In the genomic region with DNA sequence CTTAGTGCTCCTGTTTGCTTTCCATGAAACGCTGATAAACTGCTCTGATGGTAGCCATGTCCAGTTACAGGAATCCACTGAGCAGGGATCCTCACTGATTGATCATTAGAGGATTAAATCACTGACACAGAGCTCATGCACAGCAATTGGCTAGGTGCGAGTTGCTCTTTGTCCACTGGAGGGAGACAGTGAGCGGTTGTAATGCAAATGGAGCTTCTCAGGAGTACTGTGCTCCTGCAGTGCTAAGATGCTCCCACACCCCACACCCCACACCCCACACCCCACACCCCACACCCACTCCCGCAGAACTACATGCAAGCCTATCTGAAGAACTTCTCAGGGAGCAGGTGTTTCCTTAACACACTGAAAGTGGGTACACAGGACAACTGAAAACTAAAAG, we compare ENCODE assay signal across 8 mouse cellular contexts. TPM values are rescaled to one million over a fixed set of nuclear protein-coding genes. Genes with fewer than 3 reads are reported as not detected.
A peak's percentile ranks its signal among the peaks of the same experiment; 100 is the strongest.
DNase-seq lines count a peak whose midpoint lies in the region; ATAC-seq and TF ChIP-seq lines count a peak whose summit lies in the region.
"Not testable (repeated sequence)": the region's sequence is repeated elsewhere in the genome, so short reads cannot be mapped to it uniquely, and the experiment has no call there.

No protein-coding gene starts in this region.

- H3K4me2 ChIP-seq in hindbrain, embryonic 16.5 days (ENCODE audit: low read length); lung, postnatal 0 days (replicated peaks; ENCODE audit: low read depth, low read length): not testable (repeated sequence)

- H3K27me3 ChIP-seq in hindbrain, embryonic 16.5 days (replicated peaks; ENCODE audit: control insufficient read depth, insufficient read depth, low read length); lung, postnatal 0 days (replicated peaks; ENCODE audit: insufficient read depth, low read length); thymus, adult 2 months (ENCODE audit: control insufficient read depth, insufficient read depth, low read length): not testable (repeated sequence)

- not testable (repeated sequence) for H3K27ac ChIP-seq in hindbrain, embryonic 16.5 days (ENCODE audit: low read depth, low read length); lung, postnatal 0 days (ENCODE audit: low read length); thymus, adult 2 months (ENCODE audit: control insufficient read depth, insufficient read depth, low read length)

- H3K4me1 ChIP-seq in hindbrain, embryonic 16.5 days (ENCODE audit: control insufficient read depth, insufficient read depth, low read depth, low read length); lung, postnatal 0 days (ENCODE audit: insufficient read depth, low read depth, low read length); thymus, adult 2 months (replicated peaks; ENCODE audit: control insufficient read depth, insufficient read depth, low read length): not testable (repeated sequence)

- H3K9ac ChIP-seq in hindbrain, embryonic 16.5 days (ENCODE audit: low read depth, low read length); lung, postnatal 0 days (replicated peaks; ENCODE audit: low read depth): not testable (repeated sequence)

- DNase-seq in ES-CJ7 (ENCODE audit: low read depth, low spot score) = peak; percentile 66
- peak; percentile 11 for DNase-seq in cerebellum, adult 9-10 months
- DNase-seq in frontal cortex, adult 2 months (ENCODE audit: extremely low spot score in 1 of 2, low spot score in 1 of 2) = peak; percentile 25 to 90
- DNase-seq in layer of hippocampus, adult 9-10 months (ENCODE audit: low spot score) = peak; percentile 67
- not testable (repeated sequence) for DNase-seq in lung, postnatal 0 days (ENCODE audit: low spot score)
- peak; percentile 28 for DNase-seq in ovary, postnatal 10 days (ENCODE audit: low spot score)
- DNase-seq in thymus, adult 2 months = peak; percentile 74

- not testable (repeated sequence) for TF ChIP-seq POLR2A in thymus, adult 2 months (IDR thresholded peaks at IDR 0.05; ENCODE audit: control insufficient read depth, extremely low read depth, insufficient read depth, low read length, poor library complexity)

- H3K4me3 ChIP-seq in hindbrain, embryonic 16.5 days (ENCODE audit: low read length); lung, postnatal 0 days (ENCODE audit: low read depth, low read length); thymus, adult 2 months (ENCODE audit: control insufficient read depth, insufficient read depth, low read length): not testable (repeated sequence)

- H3K36me3 ChIP-seq in hindbrain, embryonic 16.5 days (ENCODE audit: control insufficient read depth, insufficient read depth, low read length); lung, postnatal 0 days (ENCODE audit: insufficient read depth, low read length); thymus, adult 2 months (ENCODE audit: control insufficient read depth, insufficient read depth, low read length): not testable (repeated sequence)

- ATAC-seq in hindbrain, embryonic 16.5 days = peak; percentile 71; the same call in 1 of the 2 replicates
- peak; percentile 25; the same call in 1 of the 2 replicates for ATAC-seq in lung, postnatal 0 days

- WGBS in hindbrain, embryonic 16.5 days = 7% methylated on average over 4 of the region's 4 CpGs
- WGBS in lung, postnatal 0 days = 2% methylated on average over 4 of the region's 4 CpGs
- WGBS in thymus, adult 2 months = 5% methylated on average over 4 of the region's 4 CpGs

- H3K9me3 ChIP-seq in hindbrain, embryonic 16.5 days (ENCODE audit: control insufficient read depth, low read length); lung, postnatal 0 days (ENCODE audit: low read length): not testable (repeated sequence)

- not testable (repeated sequence) for TF ChIP-seq EP300 in lung, postnatal 0 days (IDR thresholded peaks at IDR 0.05)

- peak; percentile 70 for TF ChIP-seq CTCF in lung, postnatal 0 days (IDR thresholded peaks at IDR 0.05)
- TF ChIP-seq CTCF in thymus, adult 2 months (IDR thresholded peaks at IDR 0.05; ENCODE audit: borderline replicate concordance, control insufficient read depth, extremely low read depth, insufficient read depth, low read length, poor library complexity) = not testable (repeated sequence)

RNA-seq across cellular contexts. Expression of a gene that starts 10.7 kb away (rescaled TPM):
- polyA plus RNA-seq in frontal cortex, adult 2 months (2012; rRNA removed) = 0.42 and 0.55 TPM in 2 replicates
- 1.3 and 1.4 TPM in 2 replicates for polyA plus RNA-seq in hindbrain, embryonic 16.5 days (2015; fragmentation: Nextera tagmentation; extraction: Ambion mirVana)
- polyA plus RNA-seq in lung, postnatal 0 days (2015; fragmentation: Nextera tagmentation; extraction: Ambion mirVana) = 13.6 and 13.9 TPM in 2 replicates
- polyA plus RNA-seq in thymus, adult 2 months (2012; rRNA removed) = 1.9 and 2.1 TPM in 2 replicates
